Mouse (Mus musculus) lung, postnatal 10 days (tissue): ENCODE results near the gene Lyz2.
"Not testable (repeated sequence)": the region's sequence is repeated elsewhere in the genome, so short reads cannot be mapped to it uniquely, and the experiment has no call there.

Source experiments
- DNase-seq: peaks from one replicate; pipeline ENCODE4 v3.0.0; 2021

Lyz2 gene

DNA sequence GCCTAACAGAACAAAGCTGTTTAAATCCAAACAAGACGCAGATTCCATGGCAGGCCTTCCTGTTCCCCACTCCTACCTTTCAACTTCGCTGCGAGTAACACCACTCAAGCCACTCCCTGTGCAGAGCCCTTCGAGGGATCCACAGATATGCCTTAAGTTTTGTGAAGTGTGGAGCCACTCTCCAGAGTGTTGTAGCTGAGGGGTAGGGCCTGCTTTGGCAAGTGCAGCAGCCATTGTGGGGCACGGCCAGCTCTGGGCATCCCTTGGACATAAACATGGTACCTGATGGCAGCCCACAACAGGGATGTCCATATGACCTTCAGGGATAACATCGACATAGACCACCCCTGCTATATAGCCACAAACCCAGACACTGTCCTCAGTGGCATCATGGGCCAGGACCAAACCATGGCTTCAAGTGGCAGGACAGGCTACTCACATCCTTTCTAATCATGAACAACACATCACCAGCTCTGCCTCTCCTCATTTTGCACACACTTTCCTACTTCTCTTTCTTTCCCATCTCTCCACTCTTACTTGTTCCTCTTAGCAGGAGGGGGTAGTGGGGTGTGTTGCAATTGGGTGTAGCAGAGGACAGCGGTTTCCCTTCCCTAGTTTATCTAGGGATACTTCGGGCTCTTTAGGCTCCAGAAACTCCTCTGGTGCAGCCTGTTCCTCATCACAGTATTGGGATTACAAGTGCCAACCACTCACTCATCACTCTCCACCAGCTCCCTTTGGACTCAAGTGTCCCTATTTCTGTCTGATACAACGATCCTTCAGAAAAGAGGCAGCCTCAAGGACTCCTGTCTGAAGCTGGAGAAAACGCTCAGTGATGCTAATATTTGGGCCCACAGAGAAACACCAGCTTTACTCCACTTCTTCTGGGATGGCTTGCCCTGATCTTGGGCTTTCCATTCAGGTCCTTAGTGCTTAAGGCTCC is 2.7 kb upstream of the Lyz2 start:
- no peak for DNase-seq

DNA sequence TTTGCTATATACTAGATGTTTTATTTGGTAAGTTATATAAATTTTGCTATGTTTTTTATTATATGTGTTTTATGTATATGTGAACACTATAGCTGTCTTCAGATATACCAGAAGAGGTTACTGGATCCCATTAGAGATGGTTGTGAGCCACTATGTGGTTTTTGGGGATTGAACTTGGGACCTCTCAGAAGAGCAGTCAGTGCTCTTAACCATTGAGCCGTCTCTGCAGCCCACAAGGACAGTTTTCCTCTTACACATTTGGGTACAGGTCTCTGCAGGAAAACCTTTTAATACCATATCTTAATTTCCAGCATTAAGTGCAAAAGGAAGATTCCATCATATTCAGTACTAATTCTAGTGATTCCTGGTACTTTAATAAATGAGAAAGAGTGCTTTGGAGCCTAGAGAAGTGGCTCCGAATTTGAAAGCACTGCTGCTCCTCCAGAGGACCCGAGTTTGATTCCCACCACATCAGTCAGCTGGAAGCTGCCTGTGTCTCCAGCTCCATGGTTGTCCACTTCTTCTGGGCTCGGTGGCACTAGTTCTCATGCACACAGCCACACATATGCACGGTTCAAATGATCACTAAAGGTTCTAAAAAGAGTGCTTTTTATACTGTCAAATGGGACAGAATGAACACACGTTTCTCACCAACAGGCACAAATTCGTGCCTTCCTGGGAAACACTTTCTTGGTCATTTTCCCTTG is 1.9 kb upstream of the Lyz2 start:
- no peak for DNase-seq

DNA sequence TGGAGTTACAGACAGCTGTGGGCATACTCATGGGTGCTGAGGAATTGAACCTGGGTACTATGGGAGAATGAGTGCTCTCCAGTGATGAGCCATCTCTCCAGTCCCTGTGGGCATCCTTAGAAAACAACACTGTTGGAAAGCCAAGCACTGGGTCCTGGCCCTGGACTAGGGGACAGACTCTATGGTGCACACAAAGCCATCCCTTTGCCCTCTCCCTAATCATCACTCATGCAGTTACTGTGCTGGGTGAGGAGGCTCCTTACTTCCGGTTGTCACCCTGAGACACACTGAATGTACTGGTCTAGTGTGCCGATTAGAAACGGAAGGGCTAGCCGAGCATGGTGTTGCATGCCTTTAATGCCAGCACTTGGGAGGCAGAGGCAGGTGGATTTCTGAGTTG is 1.1 kb upstream of the Lyz2 start:
- DNase-seq: not testable (repeated sequence)

DNA sequence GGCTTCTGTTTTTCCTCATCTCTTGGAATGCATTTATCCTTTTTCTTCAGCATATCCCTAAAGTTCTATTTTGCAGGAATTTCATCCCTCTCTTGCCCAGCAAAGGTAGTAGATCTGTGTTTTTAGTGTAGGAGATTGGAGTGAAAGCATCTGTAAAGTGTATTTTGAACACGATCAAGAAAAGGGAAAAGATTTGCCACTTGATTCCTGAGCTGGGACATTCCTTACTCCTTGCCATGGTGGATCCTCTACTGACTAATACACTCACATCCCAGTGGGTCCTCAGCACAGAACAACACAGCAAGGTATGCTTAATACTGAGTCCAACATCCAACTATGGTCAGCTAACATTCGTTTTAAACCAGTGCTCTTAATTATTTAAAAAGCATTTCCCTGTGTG is 430 bp upstream of the Lyz2 start:
- no peak for DNase-seq

DNA sequence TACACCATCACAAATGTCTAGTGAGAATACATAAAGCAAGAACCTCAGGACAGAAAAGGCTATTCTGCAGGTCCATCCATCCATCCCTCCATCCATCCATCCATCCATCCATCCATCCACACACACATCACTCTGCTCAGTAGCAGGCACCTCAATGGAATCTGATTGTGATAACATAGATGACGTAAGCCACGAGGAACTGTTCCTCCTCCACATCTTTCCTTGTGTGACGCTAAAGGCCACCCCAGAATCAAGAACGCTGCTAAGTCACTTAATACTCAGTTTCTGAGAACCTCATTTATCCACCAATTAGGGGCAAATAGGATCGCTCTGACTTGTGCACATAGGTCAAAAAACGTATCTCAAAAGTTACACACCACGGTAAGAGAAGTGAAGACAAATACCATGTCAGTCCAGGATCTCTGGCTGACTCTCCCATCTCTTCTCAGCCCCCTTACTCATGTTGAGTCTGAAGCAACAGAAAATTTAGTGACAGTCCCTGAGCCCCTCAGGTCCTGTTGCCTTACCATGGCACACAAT is 670 bp downstream of the Lyz2 start:
- DNase-seq: no peak

DNA sequence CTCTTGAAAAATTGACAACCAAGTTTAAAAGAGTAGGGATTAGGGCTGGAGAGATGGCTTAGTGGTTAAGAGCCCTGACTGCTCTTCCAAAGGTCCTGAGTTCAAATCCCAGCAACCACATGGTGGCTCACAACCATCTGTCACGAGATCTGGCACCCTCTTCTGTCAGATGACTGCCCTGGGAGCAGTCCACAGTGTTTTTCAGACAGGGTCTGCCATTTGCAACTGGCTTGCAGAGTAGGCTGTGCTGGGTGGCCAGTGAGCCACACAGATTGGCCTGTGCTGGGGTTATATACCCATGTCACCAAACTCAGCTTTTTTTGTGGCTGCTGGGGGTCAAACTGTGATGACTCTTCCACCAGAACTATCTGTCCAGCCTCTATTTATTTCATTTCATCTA is 2.1 kb downstream of the Lyz2 start:
- DNase-seq: no peak

DNA sequence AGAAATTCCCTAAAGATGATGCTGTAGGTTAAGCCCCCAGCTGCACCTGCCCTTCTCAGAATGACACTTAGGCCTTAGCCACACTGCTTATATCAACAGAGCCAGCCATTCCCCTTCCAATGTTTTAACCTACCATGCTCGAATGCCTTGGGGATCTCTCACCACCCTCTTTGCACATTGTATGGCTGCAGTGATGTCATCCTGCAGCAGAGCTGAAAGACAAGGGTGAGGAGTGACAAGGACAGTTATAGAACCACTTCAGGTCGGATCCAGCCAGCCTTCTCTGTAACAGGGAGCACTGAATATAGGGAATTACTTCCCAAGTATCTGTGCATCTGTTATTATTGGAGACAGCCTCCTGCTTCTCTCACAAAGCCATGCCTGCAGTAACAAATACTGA is 3.6 kb downstream of the Lyz2 start:
- not testable (repeated sequence) for DNase-seq

DNA sequence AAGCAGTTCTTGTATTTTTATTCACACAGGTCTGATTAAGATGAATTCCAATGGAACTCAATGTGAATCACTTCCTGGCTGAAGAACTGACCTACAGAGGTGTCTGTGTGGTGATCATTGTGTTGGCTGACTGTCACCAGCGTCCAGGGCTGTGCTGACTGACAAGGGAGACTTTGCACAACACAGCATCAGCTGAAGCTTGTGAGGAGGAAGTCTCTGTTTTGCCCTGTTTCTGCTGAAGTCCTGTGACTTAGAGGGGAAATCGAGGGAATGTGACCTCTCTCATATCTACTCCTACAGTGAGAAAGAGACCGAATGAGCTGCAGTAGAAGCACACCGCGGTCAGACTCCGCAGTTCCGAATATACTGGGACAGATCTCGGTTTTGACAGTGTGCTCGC is 4.3 kb downstream of the Lyz2 start:
- DNase-seq: not testable (repeated sequence)

DNA sequence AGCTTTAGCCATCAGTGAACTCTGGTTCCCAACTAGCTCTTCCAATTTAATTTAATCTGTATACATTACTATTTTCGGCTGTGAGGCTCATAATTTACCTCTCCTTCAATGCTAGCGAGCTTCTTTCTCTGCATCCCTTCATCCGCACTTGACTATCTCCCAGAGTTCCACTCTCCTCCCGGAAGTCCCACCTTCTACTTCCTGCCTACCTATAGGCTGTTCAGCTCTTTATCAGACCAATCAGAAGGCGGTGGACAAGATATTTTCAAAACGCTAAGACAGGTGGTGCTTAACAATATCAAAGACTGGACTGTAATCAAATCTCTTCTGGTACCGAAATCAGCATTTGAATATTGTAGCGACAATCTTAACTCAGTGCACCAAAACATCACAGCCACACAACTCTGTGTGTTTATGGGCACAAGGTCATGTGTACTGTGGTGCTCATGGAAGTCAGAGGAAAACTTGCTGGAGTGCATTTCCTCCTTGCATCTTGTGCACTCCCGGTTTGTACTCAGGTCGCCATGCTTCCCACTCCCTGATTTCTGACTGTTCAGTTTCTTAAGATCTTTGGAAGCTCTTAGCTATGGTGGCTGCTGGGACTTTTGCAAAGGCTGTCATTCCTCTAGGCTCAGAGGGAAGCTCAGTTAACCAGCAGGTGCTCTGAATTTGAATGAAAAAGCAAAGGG is 6.3 kb downstream of the Lyz2 start:
- no peak for DNase-seq

DNA sequence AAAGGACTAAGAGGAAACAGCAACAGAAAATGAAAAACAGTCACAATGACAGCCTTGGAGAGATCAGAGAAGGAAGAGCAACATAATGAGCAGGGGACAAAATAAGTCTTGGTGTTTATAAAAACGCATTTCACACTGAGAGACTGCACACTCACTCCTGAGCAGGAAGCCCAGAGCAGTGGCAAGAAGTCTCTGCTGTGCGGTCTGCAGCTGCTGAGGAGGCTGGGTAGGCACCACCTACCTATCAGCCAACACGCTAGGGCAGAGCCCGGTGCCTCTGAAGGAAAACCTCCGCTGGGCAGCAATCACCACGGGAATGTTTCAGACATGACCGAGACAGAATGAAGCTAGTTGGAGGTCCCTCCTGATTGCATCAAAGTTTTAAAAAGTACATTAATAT is 7.5 kb downstream of the Lyz2 start:
- DNase-seq: not testable (repeated sequence)

DNA sequence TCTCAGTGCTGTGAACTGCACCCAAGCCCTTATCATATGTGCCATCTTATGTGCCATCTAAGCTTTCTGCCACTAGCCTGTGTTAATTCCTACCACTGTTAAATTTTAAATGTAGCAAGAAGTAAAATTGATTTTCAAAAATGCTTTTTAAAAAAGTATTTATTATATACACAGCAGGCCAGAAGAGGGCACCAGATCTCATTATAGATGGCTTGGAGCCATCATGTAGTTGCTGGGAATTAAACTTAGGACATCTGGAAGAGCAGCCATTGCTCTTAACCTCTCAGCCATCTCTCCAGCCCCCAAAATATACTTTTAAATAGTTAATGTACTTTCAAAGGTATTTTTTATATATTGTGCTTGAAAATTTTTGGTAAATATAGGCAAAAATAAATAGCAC is 10.1 kb downstream of the Lyz2 start:
- no peak for DNase-seq

DNA sequence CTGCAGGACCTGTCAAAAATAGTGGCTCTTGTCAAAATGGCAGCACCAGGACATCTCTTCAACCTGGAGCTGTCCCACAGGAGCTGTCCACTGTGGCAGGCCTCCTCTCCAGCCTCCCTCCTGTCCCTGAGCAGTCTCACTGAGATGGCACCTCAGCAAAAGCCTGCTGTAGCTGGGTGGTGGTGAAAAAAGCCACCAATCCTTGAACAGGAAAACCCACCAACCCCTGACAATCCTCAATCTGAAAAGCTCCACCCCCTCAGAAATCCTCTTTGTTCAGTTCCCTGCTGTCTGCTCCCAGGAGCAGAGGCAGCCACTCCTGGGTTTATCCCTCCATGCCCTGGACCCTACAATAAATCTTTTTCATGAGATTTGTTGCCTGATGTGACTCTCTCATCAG is 22.3 kb downstream of the Lyz2 start:
- no peak for DNase-seq

DNA sequence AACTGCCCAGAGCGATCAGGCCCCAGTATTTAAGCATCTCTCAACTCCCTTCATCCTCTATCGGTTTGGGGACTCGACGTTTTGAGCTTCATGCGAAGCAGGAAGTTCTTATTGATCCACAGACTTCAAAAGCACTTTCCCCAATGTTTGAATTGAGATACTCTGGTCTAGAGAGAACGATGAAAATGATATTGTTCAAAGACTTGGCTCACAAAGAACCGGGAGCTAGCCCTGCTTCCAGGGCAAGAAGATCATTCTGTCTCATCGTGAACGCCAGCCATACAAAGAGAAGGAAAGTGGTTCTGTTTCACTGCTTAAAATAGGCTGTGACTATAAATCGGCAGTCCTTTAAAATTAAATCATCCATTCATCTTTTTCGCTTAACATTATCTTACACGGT is 43.5 kb downstream of the Lyz2 start, which contains the start of gene 9530003J23Rik:
Gene 9530003J23Rik, minus strand, starts transcription at position 101 of the 400 bp plus-strand sequence.
- no peak for DNase-seq

DNA sequence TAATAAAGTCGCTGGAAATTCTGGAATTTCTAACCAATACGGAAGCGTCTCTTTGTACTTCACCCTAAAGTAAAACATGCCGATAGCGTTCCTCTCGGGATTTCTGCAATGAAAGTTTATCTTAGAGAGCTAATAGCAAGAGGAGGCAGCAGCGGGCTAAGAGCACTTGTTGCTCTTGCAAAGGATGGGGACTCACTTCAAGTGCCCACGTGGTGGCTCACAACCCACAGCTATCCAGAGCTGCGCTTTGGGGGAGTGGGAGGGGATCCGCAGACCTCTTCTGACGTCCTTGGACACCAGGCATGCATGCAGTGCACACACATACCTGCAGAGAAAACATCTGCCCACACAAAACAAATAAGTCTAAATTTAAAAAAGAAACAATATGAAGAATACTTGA is 46.3 kb downstream of the Lyz2 start:
- peak; percentile 41 for DNase-seq

DNA sequence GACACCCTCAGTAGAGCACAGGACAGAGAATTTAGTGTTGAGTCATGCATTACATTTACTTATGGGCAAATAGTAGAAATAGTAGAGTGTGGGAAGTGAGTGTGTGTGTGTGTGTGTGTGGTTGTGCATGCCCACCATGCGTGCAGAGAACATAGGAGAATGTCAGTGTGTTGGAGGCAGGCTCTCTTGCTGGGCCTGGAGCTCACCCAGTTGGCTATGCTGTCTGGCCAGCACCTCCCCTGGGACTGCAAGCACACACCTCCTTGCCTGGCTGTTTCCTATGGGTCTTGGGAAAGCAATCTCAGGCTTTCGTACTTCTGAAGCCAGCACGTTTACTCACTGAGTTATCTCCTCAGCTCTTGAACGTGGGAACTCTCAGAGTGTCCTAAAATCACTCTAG is 47.3 kb downstream of the Lyz2 start:
- DNase-seq: no peak

DNA sequence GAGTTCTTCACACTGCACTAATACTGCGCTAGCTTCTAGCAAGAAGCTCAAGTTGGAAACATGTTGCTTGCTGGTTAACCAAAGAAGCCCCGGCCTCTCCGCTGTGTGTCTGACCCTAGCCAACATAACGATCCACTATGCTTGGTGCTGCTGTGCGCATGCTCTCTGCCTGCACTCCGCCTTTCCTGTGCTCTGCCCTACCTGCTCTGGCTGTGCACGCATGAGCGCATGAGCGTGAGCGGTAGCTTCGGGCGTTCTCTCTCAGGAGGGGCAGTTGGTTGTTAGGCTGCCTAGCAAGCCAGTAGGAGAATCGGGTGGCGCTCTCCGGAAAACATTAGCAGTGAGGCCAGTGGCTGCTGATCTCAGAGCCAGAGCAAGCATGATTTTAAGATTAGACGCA is 52.3 kb downstream of the Lyz2 start:
- DNase-seq: no peak
